Mouse (Mus musculus): ENCODE results near the gene Folh1. TPM values are rescaled to one million over a fixed set of nuclear protein-coding genes. Genes with fewer than 3 reads are reported as not detected.

Gene Folh1
- 0.61 TPM for polyA plus RNA-seq (2015; fragmentation: Illumina TruSeq; extraction: RNeasy Lipid Tissue Mini Kit (QIAGEN cat#74804); ENCODE audit: insufficient read depth, low replicate concordance)

DNA sequence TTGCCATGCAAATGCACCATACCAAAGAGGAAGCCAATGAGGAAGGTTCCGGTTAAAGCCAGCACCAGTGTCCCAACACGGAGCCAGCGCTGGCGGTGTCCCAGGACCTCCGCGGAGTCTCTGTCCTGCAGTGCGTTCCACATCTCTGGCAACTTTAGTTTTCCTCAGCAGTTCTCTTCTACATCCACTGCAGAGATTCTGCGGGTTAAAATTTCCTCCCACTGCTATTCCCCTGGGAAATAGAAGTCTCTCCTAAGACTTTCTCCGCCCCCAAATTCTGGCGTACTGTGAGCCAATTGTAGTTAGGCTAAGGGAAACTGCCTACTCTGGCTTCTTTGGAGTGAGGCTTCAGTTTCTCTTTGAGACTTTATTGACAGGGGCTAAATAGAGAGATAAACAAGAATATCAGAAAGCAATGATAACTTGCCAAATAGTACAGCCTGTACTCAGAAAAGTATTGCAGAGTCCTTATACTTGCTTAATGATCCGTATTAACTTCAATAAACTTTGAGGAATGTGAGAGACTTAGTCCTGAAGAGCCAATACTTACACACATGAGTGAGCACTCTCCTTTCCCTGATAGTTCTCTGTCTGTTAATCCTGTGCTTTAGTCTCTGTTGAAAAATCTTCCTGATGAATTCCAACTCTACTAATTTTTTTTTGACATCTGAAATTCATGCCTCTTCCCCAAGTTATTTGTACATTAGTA, at the start of gene Folh1:
Gene Folh1, minus strand, starts transcription at position 327 of the 709 bp plus-strand sequence.

DNA sequence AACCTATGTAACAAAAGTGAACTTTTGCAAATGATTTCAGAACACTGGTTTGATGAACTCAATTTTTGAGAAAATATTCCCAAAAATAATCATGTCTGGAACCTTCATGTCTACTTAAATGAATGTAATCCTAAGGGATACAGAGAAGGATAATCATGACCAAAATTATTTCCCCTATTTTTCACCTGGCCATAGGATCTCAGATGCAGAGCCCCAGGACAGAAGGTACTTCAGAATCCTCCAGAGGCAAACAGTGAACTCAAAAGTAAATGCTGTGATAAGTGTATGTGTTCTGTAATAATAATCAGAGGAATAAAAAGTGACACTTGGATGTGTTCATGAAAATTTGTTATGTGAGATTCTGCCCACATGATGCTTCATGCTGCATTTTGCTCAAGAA, 19.0 kb upstream of the Folh1 start, which contains the start of gene Vmn2r77:
Gene Vmn2r77, plus strand, starts transcription at position 301 of the 400 bp plus-strand sequence.

DNA sequence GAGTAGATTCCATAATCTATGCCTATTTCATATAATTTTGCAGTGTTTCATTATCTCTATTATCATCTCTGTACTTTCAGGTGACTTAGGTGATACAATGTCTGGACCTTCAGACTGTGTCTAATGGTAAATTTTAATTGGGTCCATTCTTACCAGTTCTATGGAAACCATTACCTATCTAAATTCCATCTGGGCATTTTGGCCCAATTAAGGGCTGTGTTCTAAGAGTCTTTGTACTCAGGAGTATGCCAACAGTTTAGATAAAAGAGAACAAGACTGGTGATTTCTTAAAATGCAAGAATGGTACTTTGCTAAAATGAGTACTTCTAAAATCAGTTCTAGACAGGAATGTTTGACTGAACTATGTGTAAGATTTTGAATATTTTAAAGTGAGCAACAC, 87.7 kb downstream of the Folh1 start, which contains the start of gene Olfr292:
Gene Olfr292, plus strand, starts transcription at position 301 of the 400 bp plus-strand sequence.

Other genes with a start within 250 kb of the Folh1 start
- gene Olfr295, start 192.1 kb downstream of the Folh1 start, polyA plus RNA-seq (2015; fragmentation: Illumina TruSeq; extraction: RNeasy Lipid Tissue Mini Kit (QIAGEN cat#74804); ENCODE audit: insufficient read depth, low replicate concordance): not detected
- gene Olfr294, start 159.3 kb downstream of the Folh1 start, polyA plus RNA-seq (2015; fragmentation: Illumina TruSeq; extraction: RNeasy Lipid Tissue Mini Kit (QIAGEN cat#74804); ENCODE audit: insufficient read depth, low replicate concordance): not detected
- not detected for gene Olfr293, start 126.9 kb downstream of the Folh1 start, polyA plus RNA-seq (2015; fragmentation: Illumina TruSeq; extraction: RNeasy Lipid Tissue Mini Kit (QIAGEN cat#74804); ENCODE audit: insufficient read depth, low replicate concordance)
- not detected for gene Olfr292, start 87.6 kb downstream of the Folh1 start, polyA plus RNA-seq (2015; fragmentation: Illumina TruSeq; extraction: RNeasy Lipid Tissue Mini Kit (QIAGEN cat#74804); ENCODE audit: insufficient read depth, low replicate concordance)
- gene Vmn2r77, start 19.1 kb upstream of the Folh1 start, polyA plus RNA-seq (2015; fragmentation: Illumina TruSeq; extraction: RNeasy Lipid Tissue Mini Kit (QIAGEN cat#74804); ENCODE audit: insufficient read depth, low replicate concordance): not detected
- gene Vmn2r78, start 139.2 kb upstream of the Folh1 start, polyA plus RNA-seq (2015; fragmentation: Illumina TruSeq; extraction: RNeasy Lipid Tissue Mini Kit (QIAGEN cat#74804); ENCODE audit: insufficient read depth, low replicate concordance): not detected
- not detected for gene Vmn2r79, start 220.2 kb upstream of the Folh1 start, polyA plus RNA-seq (2015; fragmentation: Illumina TruSeq; extraction: RNeasy Lipid Tissue Mini Kit (QIAGEN cat#74804); ENCODE audit: insufficient read depth, low replicate concordance)